Mouse (Mus musculus) lung, adult 2 months (tissue): Measurements from ENCODE around the gene Smarcd3. TPM values are rescaled to one million over a fixed set of nuclear protein-coding genes. Genes with fewer than 3 reads are reported as not detected.
"Not testable (repeated sequence)": the region's sequence is repeated elsewhere in the genome, so short reads cannot be mapped to it uniquely, and the experiment has no call there.

Source experiments
- DNase-seq: peaks from one replicate; pipeline ENCODE4 v3.0.0; 2022
- H3K4me1 ChIP-seq: fragments of 200-500 bp; 2 replicates; pipeline ENCODE4 v1.6.1; 2011; ENCODE audit warnings: low read length; ENCODE audit not compliant: control insufficient read depth, insufficient read depth
- H3K4me3 ChIP-seq: fragments of 200-500 bp; replicated peaks from 2 replicates; pipeline ENCODE3; 2011; ENCODE audit warnings: low read depth, mild to moderate bottlenecking, control low read depth, low read length; ENCODE audit errors: extremely low read depth
- CTCF ChIP-seq: fragments of 200-500 bp; IDR thresholded peaks from 2 replicates; pipeline ENCODE4 v1.5.1; 2011; ENCODE audit warnings: mild to moderate bottlenecking, low read length, control low read depth; ENCODE audit not compliant: insufficient read depth
- POLR2A ChIP-seq: fragments of 200-500 bp; IDR thresholded peaks from 2 replicates; pipeline ENCODE4 v1.6.1; 2011; ENCODE audit warnings: low read depth, mild to moderate bottlenecking, control low read depth, low read length, borderline replicate concordance; ENCODE audit errors: extremely low read depth
- WGBS: fragments of 180-500 bp; shearing (Covaris S2); methylation state at CpG from one replicate; pipeline ENCODE4 v1.1.7; 2018; 5-methylcytosine and 5-hydroxymethylcytosine counted together
- polyA plus RNA-seq: library from polyadenylated mRNA; depleted of rRNA; stranded (reverse); fragments of >200 nt; gene quantifications from 2 replicates; pipeline ENCODE4 v1.2.3, GENCODE M21; 2012; rRNA removed

Gene Smarcd3
- polyA plus RNA-seq, 1 experiment = 22.2 TPM

DNA sequence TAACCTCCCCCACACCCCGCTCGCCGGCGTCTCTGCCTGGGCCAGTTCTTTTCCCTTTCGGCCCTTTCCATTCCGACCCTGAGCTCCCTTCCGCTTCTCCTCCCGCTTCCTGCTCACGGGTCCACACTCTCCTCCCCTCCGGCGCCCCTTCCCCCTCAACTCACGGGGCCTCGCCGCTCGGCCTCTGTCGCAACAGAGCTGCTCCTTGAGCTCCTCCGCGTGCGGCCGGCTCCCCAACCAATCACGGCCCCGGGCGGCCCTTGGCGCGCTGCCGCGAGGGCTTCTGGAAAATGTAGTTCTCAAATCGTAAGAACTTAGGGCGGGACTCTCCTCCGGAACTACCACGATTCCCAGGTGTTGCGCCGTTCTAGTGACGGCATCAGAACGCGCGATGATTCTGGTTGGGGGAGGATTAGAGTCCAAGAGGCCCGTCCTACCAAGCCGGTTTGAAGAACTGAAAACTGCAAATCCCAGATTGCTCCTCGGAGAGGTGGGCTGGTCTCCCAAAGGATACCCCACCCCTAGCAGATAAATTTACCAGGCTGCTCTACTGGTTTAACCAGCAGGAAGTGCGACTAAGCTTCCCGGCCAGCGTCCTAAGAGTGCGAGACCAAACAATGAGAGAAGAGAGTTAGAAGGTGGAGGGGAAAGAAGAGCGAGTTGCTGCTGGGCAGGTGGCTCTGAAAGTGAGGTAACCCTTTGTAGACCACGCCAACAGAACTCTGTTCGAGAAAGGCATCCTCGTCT is 46.9 kb downstream of the Smarcd3 start, which contains the start of gene Abcf2:
Gene Abcf2 (minus strand): TSS at position 285 of the 747 bp plus-strand sequence.
- WGBS = under 1% methylated on average over 48 of the region's 48 CpGs
- Histone ChIP-seq H3K4me1 (peaks cover 8% of the 10 kb centered on the region; the same call in 1 of the 2 replicates), H3K4me3 (peak within 1 kb of the TSS; percentile 91)
- TF ChIP-seq CTCF = 0 out of 2 replicates have a peak, but pooled peaks have one; percentile 6
- TF ChIP-seq POLR2A = peak; percentile 96
- peak; percentile 100 for DNase-seq

DNA sequence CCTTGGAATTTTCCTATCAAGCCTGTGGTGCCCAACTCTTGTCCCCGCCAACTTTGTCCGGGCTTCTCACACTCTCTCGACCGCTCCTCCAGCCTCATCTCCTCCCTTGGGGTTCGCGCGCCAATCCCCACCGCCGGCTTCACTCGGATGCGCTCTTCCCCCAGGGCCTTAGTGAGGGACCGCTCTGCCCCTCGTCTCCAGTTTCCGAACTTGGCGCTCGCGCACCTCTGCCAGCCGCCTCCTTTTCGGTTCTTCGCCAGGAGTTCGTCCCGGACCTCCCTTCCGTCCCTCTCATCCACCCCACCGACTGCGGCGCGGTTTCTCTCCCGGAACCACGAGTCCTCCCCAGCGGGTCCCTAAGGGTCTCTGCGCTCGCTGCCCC is 47.4 kb downstream of the Smarcd3 start:
- Histone ChIP-seq H3K4me1 (peaks cover 8% of the 10 kb centered on the region; the same call in 1 of the 2 replicates), H3K4me3 (peak overlapping the region; percentile 91)
- TF ChIP-seq POLR2A (no peak), CTCF (no peak)
- no peak for DNase-seq
- WGBS = under 1% methylated on average over 32 of the region's 32 CpGs

- no peak for DNase-seq
- no peak overlapping the region for H3K4me3 ChIP-seq
- TF ChIP-seq CTCF (no peak), POLR2A (no peak)
- peaks cover 8% of the 10 kb centered on the region; the same call in 1 of the 2 replicates for H3K4me1 ChIP-seq
- WGBS = 70% methylated on average over 1 of the region's 1 CpGs
These were observed 48.3 kb downstream of the Smarcd3 start for GRCm38 (mm10) chr5:24575948-24576347.

- TF ChIP-seq POLR2A = no peak
- Histone ChIP-seq H3K4me1 (no peaks in the 10 kb centered on the region), H3K4me3 (no peak within 1 kb of the TSS)
- WGBS = 73% methylated on average over 2 of the region's 2 CpGs
- DNase-seq = no peak
These were observed 67.5 kb downstream of the Smarcd3 start, which contains the start of gene 4931409K22Rik for GRCm38 (mm10) chr5:24556709-24557108. Gene 4931409K22Rik (minus strand): TSS chr5:24556809.

DNA sequence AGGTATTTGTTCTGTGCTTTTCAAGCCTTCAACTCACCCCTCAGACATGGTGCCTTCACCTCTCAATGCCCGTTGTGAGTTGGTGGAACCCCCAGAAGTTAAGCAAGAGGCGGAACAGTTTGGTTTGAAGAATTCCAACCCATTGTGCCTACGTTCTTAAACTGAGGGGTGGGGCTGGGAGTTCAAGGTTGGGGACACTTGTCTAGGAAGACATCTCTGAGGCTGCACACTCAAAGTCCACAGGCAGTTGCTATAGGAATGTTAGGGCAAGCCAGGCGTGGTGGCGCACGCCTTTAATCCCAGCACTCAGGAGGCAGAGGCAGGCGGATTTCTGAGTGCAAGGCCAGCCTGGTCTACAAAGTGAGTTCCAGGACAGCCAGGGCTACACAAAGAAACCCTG is 68.9 kb downstream of the Smarcd3 start:
- not testable (repeated sequence) for H3K4me1 ChIP-seq

GRCm38 (mm10) chr5:24553621-24554244 is 70.5 kb downstream of the Smarcd3 start:
- TF ChIP-seq POLR2A (no peak), CTCF (no peak)
- 54% methylated on average over 5 of the region's 5 CpGs for WGBS
- Histone ChIP-seq H3K4me3 (no peak overlapping the region), H3K4me1 (no peaks in the 10 kb centered on the region)
- no peak for DNase-seq

More for the DNA sequence above, 68.9 kb downstream of the Smarcd3 start:
- not testable (repeated sequence) for H3K4me3 ChIP-seq, DNase-seq
- WGBS = 93% methylated on average over 7 of the region's 7 CpGs

GRCm38 (mm10) chr5:24551317-24551688 is 72.9 kb downstream of the Smarcd3 start:
- WGBS = 59% methylated on average over 2 of the region's 2 CpGs
- no peak overlapping the region for H3K4me3 ChIP-seq

DNA sequence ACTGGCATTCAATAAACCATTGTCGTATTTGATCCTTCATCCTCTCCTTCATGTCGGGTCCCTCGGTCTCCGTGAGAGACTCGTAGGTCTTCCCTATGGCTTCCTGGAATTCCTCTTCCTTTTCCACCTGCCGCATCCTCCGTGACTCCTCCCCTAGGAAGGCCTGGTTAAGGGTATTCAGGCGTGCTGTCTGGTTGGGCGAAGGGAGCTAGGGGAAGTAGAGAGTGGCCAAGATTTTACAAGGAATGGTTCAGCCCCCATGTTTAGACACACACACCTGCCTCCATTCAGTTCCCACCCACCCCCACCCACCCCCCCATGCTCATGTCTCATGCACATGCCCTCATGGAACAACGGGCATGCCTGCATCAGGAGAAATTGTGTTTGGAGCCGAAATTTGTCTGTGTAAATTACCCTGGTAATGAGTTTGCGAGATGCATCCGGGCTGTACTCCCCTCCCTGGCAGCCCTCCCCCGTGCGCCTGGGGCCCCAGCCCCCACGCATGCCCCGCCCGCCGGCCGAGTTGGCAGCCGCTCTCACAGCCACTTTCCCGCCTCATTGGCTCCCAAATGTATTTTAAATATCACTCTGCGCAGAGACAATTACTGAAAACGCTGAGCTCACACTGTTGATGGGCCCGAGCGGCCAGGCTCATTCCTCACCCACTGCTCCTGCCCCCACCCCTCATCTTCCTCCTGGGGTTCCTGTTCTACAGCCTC is 73.5 kb downstream of the Smarcd3 start:
- Histone ChIP-seq H3K4me1 (no peaks in the 10 kb centered on the region), H3K4me3 (no peak overlapping the region)
- DNase-seq = no peak
- WGBS = 23% methylated on average over 26 of the region's 26 CpGs
- TF ChIP-seq POLR2A (no peak), CTCF (no peak)

More at GRCm38 (mm10) chr5:24551317-24551688, 72.9 kb downstream of the Smarcd3 start:
- no peak for TF ChIP-seq CTCF
- no peak for DNase-seq
- no peaks in the 10 kb centered on the region for H3K4me1 ChIP-seq

DNA sequence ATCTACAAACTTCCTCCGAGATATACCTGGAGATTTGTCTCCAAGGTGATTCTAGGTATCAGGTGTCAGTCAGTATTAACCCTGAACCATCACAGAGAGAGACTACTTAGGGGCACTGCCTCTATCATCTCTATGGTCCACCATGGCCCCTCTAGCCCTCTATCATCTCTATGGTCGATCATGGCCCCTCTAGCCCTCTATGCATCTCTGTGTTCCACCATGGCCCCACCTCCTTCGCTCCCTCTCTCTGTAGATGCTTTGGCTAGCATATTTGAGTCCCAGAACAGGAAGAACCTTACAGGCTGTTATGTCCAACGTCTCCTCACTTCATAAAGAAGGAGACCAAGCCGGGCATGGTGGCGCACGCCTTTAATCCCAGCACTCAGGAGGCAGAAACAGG is 81.6 kb downstream of the Smarcd3 start:
- H3K4me1 ChIP-seq = peaks cover 6% of the 10 kb centered on the region
- DNase-seq = no peak
- no peak overlapping the region for H3K4me3 ChIP-seq
- 79% methylated on average over 7 of the region's 7 CpGs for WGBS
- no peak for TF ChIP-seq POLR2A
- TF ChIP-seq CTCF = no peak

GRCm38 (mm10) chr5:24541144-24541569 is 83.1 kb downstream of the Smarcd3 start:
- DNase-seq = no peak
- no peak overlapping the region for H3K4me3 ChIP-seq
- TF ChIP-seq CTCF (no peak), POLR2A (no peak)
- WGBS = 13% methylated on average over 6 of the region's 6 CpGs
- H3K4me1 ChIP-seq = peaks cover 6% of the 10 kb centered on the region

Other genes with a start within 250 kb of the Smarcd3 start
- 2.0 and 9.7 TPM in 2 replicates for gene Atg9b, start 232.3 kb downstream of the Smarcd3 start, polyA plus RNA-seq
- 36.0 and 38.5 TPM in 2 replicates for gene Abcb8, start 230.7 kb downstream of the Smarcd3 start, polyA plus RNA-seq
- gene Asic3, start 211.0 kb downstream of the Smarcd3 start, polyA plus RNA-seq = 0.15 and 0.50 TPM in 2 replicates
- 47.0 and 71.4 TPM in 2 replicates for gene Cdk5, start 200.9 kb downstream of the Smarcd3 start, polyA plus RNA-seq
- 84.6 and 86.8 TPM in 2 replicates for gene Slc4a2, start 200.6 kb downstream of the Smarcd3 start, polyA plus RNA-seq
- 187 and 234 TPM in 2 replicates for gene Fastk, start 179.1 kb downstream of the Smarcd3 start, polyA plus RNA-seq
- 49.5 and 56.4 TPM in 2 replicates for gene Tmub1, start 176.6 kb downstream of the Smarcd3 start, polyA plus RNA-seq
- gene Agap3, start 172.2 kb downstream of the Smarcd3 start, polyA plus RNA-seq = 127 TPM in 2 replicates
- gene Gbx1, start 97.2 kb downstream of the Smarcd3 start, polyA plus RNA-seq = 0.02 TPM in 1 of 2 replicates, not detected in the other
- gene Asb10, start 83.4 kb downstream of the Smarcd3 start, polyA plus RNA-seq = 2.2 and 4.9 TPM in 2 replicates
- not detected in 2 replicates for gene 4931409K22Rik, start 67.6 kb downstream of the Smarcd3 start, polyA plus RNA-seq
- 43.6 and 48.7 TPM in 2 replicates for gene Abcf2, start 46.9 kb downstream of the Smarcd3 start, polyA plus RNA-seq
- gene Chpf2, start 37.7 kb downstream of the Smarcd3 start, polyA plus RNA-seq = 39.3 and 47.2 TPM in 2 replicates
- gene Nub1, start 61.1 kb upstream of the Smarcd3 start, polyA plus RNA-seq = 49.0 and 59.9 TPM in 2 replicates
- 2.6 and 3.4 TPM in 2 replicates for gene Wdr86, start 106.3 kb upstream of the Smarcd3 start, polyA plus RNA-seq
- gene Crygn, start 133.6 kb upstream of the Smarcd3 start, polyA plus RNA-seq = 0.27 and 0.28 TPM in 2 replicates
- 27.1 and 28.9 TPM in 2 replicates for gene Rheb, start 218.2 kb upstream of the Smarcd3 start, polyA plus RNA-seq